Mouse (Mus musculus) MEL (cell line): ENCODE measurements around the gene Sap18. TPM values are rescaled to one million over a fixed set of nuclear protein-coding genes. Genes with fewer than 3 reads are reported as not detected.

Experiments
- DNase-seq: peaks from one replicate; pipeline ENCODE4 v3.0.0; 2011; ENCODE audit warnings: low read depth, low spot score
- H3K27ac ChIP-seq: 2 replicates; pipeline ENCODE4 v1.5.1; 2012; ENCODE audit warnings: low read depth, mild to moderate bottlenecking, control low read depth, low read length, moderate library complexity; ENCODE audit not compliant: control insufficient read depth
- H3K27me3 ChIP-seq, 2 experiments: fragments of 150-350 bp in 1 of 2; sonication (generic) in 1 of 2; 2 replicates each; pipeline ENCODE4 v1.6.1; 2012; ENCODE audit warnings: low read length in 2 of 2, mild to moderate bottlenecking in 2 of 2, improper control_type of control experiment in 1 of 2, moderate library complexity in 1 of 2; ENCODE audit not compliant: insufficient read depth in 2 of 2, control insufficient read depth in 1 of 2
- H3K36me3 ChIP-seq, 2 experiments: 2 replicates each; pipeline ENCODE4 v1.6.1; 2012 to 2014; ENCODE audit warnings: low read length in 2 of 2, improper control_type of control experiment in 1 of 2, inconsistent platforms in 1 of 2, mild to moderate bottlenecking in 1 of 2; ENCODE audit not compliant: insufficient read depth in 2 of 2, control insufficient read depth in 1 of 2
- H3K4me1 ChIP-seq, 2 experiments: fragments of 150-350 bp in 1 of 2; sonication (generic) in 1 of 2; 2 replicates each; pipeline ENCODE4 v1.6.1; 2012; ENCODE audit warnings: low read length in 2 of 2, improper control_type of control experiment in 1 of 2, mild to moderate bottlenecking in 1 of 2; ENCODE audit not compliant: insufficient read depth in 2 of 2, control insufficient read depth in 1 of 2
- H3K4me3 ChIP-seq, 2 experiments: fragments of 150-350 bp in 1 of 2; sonication (generic) in 1 of 2; 2 replicates each; pipeline ENCODE4 v1.5.1; 2012; ENCODE audit warnings: low read depth in 2 of 2, low read length in 2 of 2, mild to moderate bottlenecking in 2 of 2, moderate library complexity in 2 of 2, control low read depth in 1 of 2, improper control_type of control experiment in 1 of 2; ENCODE audit not compliant: control insufficient read depth in 1 of 2, insufficient read depth in 1 of 2
- H3K79me2 ChIP-seq: 2 replicates; pipeline ENCODE4 v1.6.1; 2012; ENCODE audit warnings: mild to moderate bottlenecking, low read length, moderate library complexity; ENCODE audit not compliant: control insufficient read depth, poor library complexity, insufficient read depth
- H3K9ac ChIP-seq: 2 replicates; pipeline ENCODE4 v1.6.1; 2012; ENCODE audit warnings: low read depth, mild to moderate bottlenecking, control low read depth, low read length, moderate library complexity; ENCODE audit not compliant: control insufficient read depth, poor library complexity, severe bottlenecking
- H3K9me3 ChIP-seq: fragments of 150-350 bp; sonication (generic); replicated peaks from 2 replicates; pipeline ENCODE4 v1.6.1; 2012; ENCODE audit warnings: mild to moderate bottlenecking, low read length, improper control_type of control experiment, moderate library complexity; ENCODE audit not compliant: insufficient read depth
- BHLHE40 ChIP-seq: IDR thresholded peaks from 2 replicates; pipeline ENCODE4 v1.6.1; 2012; ENCODE audit warnings: low read depth, mild to moderate bottlenecking, inconsistent platforms, low read length, improper control_type of control experiment, borderline replicate concordance
- ETS1 ChIP-seq: IDR thresholded peaks from 2 replicates; pipeline ENCODE4 v1.6.1; 2012; ENCODE audit warnings: low read depth, mild to moderate bottlenecking, inconsistent platforms, low read length, improper control_type of control experiment, moderate library complexity
- GATA1 ChIP-seq: IDR thresholded peaks from 2 replicates; pipeline ENCODE4 v1.6.1; 2011; ENCODE audit warnings: low read depth, low read length, improper control_type of control experiment
- JUND ChIP-seq: IDR thresholded peaks from 2 replicates; pipeline ENCODE4 v1.6.1; 2011; ENCODE audit warnings: low read depth, mild to moderate bottlenecking, improper control_type of control experiment, low read length
- MAZ ChIP-seq: IDR thresholded peaks from 2 replicates; pipeline ENCODE4 v1.6.1; 2012; ENCODE audit warnings: low read depth, mild to moderate bottlenecking, inconsistent platforms, low read length, improper control_type of control experiment
- MYB ChIP-seq: IDR thresholded peaks from 2 replicates; pipeline ENCODE4 v1.6.1; 2011; ENCODE audit warnings: mild to moderate bottlenecking, low read depth, low read length, improper control_type of control experiment
- RCOR1 ChIP-seq: IDR thresholded peaks from 2 replicates; pipeline ENCODE4 v1.6.1; 2012; ENCODE audit warnings: low read depth, mild to moderate bottlenecking, inconsistent platforms, low read length, improper control_type of control experiment
- UBTF ChIP-seq: IDR thresholded peaks from 2 replicates; pipeline ENCODE4 v1.6.1; 2012; ENCODE audit warnings: low read depth, mild to moderate bottlenecking, inconsistent platforms, low read length, improper control_type of control experiment, moderate library complexity, borderline replicate concordance; ENCODE audit not compliant: insufficient read depth
- USF2 ChIP-seq, 2 experiments: IDR thresholded peaks; 2 replicates each; pipeline ENCODE4 v1.6.1; 2011 to 2012; ENCODE audit warnings: improper control_type of control experiment in 2 of 2, low read length in 2 of 2, borderline replicate concordance in 1 of 2, inconsistent platforms in 1 of 2, low read depth in 1 of 2, mild to moderate bottlenecking in 1 of 2; ENCODE audit not compliant: insufficient read depth in 1 of 2
- ZNF384 ChIP-seq: IDR thresholded peaks from 2 replicates; pipeline ENCODE4 v1.6.1; 2012; ENCODE audit warnings: low read depth, mild to moderate bottlenecking, inconsistent platforms, low read length, improper control_type of control experiment
- polyA plus RNA-seq, 2 experiments: library from polyadenylated mRNA; stranded (reverse) in 1 of 2; unstranded in 1 of 2; fragments of >175 nt in 1 of 2; fragments of >200 nt in 1 of 2; gene quantifications; 2 replicates each; pipeline versions ENCODE4 v1.2.1 to v1.2.4; 2012; ENCODE audit warnings: low replicate concordance in 2 of 2, low read depth in 1 of 2; ENCODE audit not compliant: insufficient read length in 2 of 2, insufficient read depth in 1 of 2, missing spikeins in 1 of 2
- total RNA-seq: library from RNA; depleted of rRNA; stranded (reverse); fragments of 300-350 nt; gene quantifications from 2 replicates; pipeline ENCODE4 v1.2.3, GENCODE M21; 2012

Gene Sap18
- total and polyA plus RNA-seq, 3 experiments, result 13.7 to 201 TPM; not detected in 1

GRCm38 (mm10) chr14:57769102-57769501 lies 28.9 kb upstream of the Sap18 start:
- TF ChIP-seq USF2 (IDR thresholded peaks at IDR 0.05; ENCODE audit: borderline replicate concordance in 1 of 2, insufficient read depth in 1 of 2, low read depth in 1 of 2, low read length in 2 of 2) (no peak), MYB (no peak), ZNF384 (no peak)
- no peaks in the 10 kb centered on the region for H3K9me3 ChIP-seq
- no peaks in the 10 kb centered on the region for H3K79me2 ChIP-seq
- H3K4me1 ChIP-seq, result peaks cover 0 to 4% of the 10 kb centered on the region in 2 experiments; a peak in 1 of 4 replicates
- H3K9ac ChIP-seq, result no peak overlapping the region
- no peak overlapping the region for H3K27ac ChIP-seq
- H3K36me3 ChIP-seq, result peaks cover 0 to 4% of the 10 kb centered on the region in 2 experiments; a peak in 2 of 4 replicates
- DNase-seq, result no peak
- no peak overlapping the region for H3K4me3 ChIP-seq
- H3K27me3 ChIP-seq, result no peaks in the 10 kb centered on the region; a peak in 1 of 4 replicates

GRCm38 (mm10) chr14:57772157-57772815 lies 25.7 kb upstream of the Sap18 start:
- Histone ChIP-seq H3K4me3 (peak overlapping the region; percentile 12 to 38; a peak in 3 of 4 replicates), H3K9ac (peak overlapping the region; percentile 23; the same call in 1 of the 2 replicates), H3K27ac (peak overlapping the region; percentile 39; the same call in 1 of the 2 replicates), H3K9me3 (no peaks in the 10 kb centered on the region), H3K79me2 (no peaks in the 10 kb centered on the region), H3K27me3 (no peaks in the 10 kb centered on the region), H3K4me1 (peaks cover 0 to 4% of the 10 kb centered on the region in 2 experiments; a peak in 1 of 4 replicates), H3K36me3 (peaks cover 0 to 4% of the 10 kb centered on the region in 2 experiments; a peak in 2 of 4 replicates)
- DNase-seq, result peak; percentile 69
- TF ChIP-seq BHLHE40 (0 out of 2 replicates have a peak, but pooled peaks have one; percentile 15), USF2 (IDR thresholded peaks at IDR 0.05; ENCODE audit: borderline replicate concordance in 1 of 2, insufficient read depth in 1 of 2, low read depth in 1 of 2, low read length in 2 of 2) (no peak), GATA1 (peak; percentile 24), RCOR1 (0 out of 2 replicates have a peak, but pooled peaks have one; percentile 11)
- TF ChIP-seq, all 39 proteins: peak for 3

- DNase-seq, result no peak
- Histone ChIP-seq H3K9ac (no peak overlapping the region), H3K27me3 (peaks cover 2 to 4% of the 10 kb centered on the region in 2 experiments), H3K79me2 (no peaks in the 10 kb centered on the region), H3K4me1 (no peaks in the 10 kb centered on the region), H3K9me3 (no peaks in the 10 kb centered on the region), H3K36me3 (no peaks in the 10 kb centered on the region), H3K27ac (no peak overlapping the region), H3K4me3 (no peak overlapping the region)
- TF ChIP-seq MAZ, result no peak
- no peak for TF ChIP-seq GATA1
- no peak for TF ChIP-seq UBTF
- no peak for TF ChIP-seq ZNF384
- no peak for TF ChIP-seq ETS1
- TF ChIP-seq JUND, result no peak
Measured at GRCm38 (mm10) chr14:57787406-57787805, 10.6 kb upstream of the Sap18 start.
